Comparison of ENCODE assay signal across 15 mouse cellular contexts in genomic region chr4:128342208-128342607, GRCm38 (mm10).
"Had no signal": no experiment of that assay in that cellular context is flagged by ENCODE, and none has a peak within 500 bp of the region (broad histone marks: within the 10 kb centered on the region; RNA-seq: fewer than 3 reads in every experiment).

No protein-coding gene starts in this region.

- H3K27me3 ChIP-seq: liver, embryonic 12.5 days; megakaryocyte, embryonic 14.5 days; midbrain, embryonic 13.5 days; midbrain, embryonic 15.5 days; neural tube, embryonic 12.5 days had no signal

- H3K9me3 ChIP-seq: limb, embryonic 15.5 days; liver, embryonic 12.5 days; midbrain, embryonic 13.5 days; midbrain, embryonic 15.5 days; neural tube, embryonic 12.5 days had no signal

- H3K4me3 ChIP-seq: limb, embryonic 15.5 days; liver, embryonic 12.5 days; megakaryocyte, embryonic 14.5 days; midbrain, embryonic 13.5 days; midbrain, embryonic 15.5 days; neural tube, embryonic 12.5 days had no signal

- H3K36me3 ChIP-seq: limb, embryonic 15.5 days; liver, embryonic 12.5 days had no signal

- H3K27ac ChIP-seq: limb, embryonic 15.5 days; liver, embryonic 12.5 days; liver, embryonic 14.5 days; macrophage; midbrain, embryonic 13.5 days; midbrain, embryonic 15.5 days; neural tube, embryonic 12.5 days had no signal

- H3K4me1 ChIP-seq: limb, embryonic 15.5 days; liver, embryonic 12.5 days; megakaryocyte, embryonic 14.5 days; midbrain, embryonic 13.5 days; midbrain, embryonic 15.5 days; neural tube, embryonic 12.5 days had no signal

- ATAC-seq: liver, embryonic 12.5 days; midbrain, embryonic 13.5 days; midbrain, embryonic 15.5 days had no signal

- H3K9ac ChIP-seq: limb, embryonic 15.5 days; liver, embryonic 12.5 days; liver, embryonic 14.5 days; midbrain, embryonic 13.5 days; midbrain, embryonic 15.5 days; neural tube, embryonic 12.5 days had no signal

- H3K4me2 ChIP-seq: limb, embryonic 15.5 days; liver, embryonic 12.5 days; midbrain, embryonic 11.5 days; midbrain, embryonic 13.5 days; midbrain, embryonic 15.5 days; neural tube, embryonic 12.5 days had no signal

- DNase-seq: right cerebral cortex, postnatal 14 days; right cerebral cortex, postnatal 4 days; spleen, adult 18-20 months; thymus, adult 18-20 months; thymus, postnatal 14 days; thymus, postnatal 36 days had no signal
